Mouse (Mus musculus): Measurements from ENCODE around the gene Negr1.

The Negr1 gene

DNA sequence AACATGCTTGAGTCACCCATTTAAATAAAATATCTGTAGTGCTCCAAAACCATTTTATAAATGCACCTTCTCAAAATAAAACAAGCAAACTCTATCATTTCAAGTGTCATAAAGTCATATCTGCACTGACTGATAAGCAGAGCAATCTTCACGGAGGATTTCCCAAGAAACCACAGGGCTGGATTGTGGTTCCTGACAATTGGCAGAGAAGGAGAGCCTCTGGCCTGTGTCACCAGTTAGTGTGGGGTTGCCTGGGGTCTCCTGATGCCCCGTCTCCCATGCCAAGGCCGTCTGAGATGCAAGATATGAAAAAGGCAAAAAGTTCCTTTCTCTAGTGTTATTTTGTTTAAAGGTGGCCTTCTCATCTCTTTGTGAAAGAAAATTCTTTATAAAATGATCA is 77.8 kb downstream of the Negr1 start:
- H3K4me3 ChIP-seq (replicated peaks; ENCODE audit: low read length), result no peak overlapping the region
- no peak for TF ChIP-seq CTCF (conservative IDR thresholded peaks at IDR 0.05; ENCODE audit: low read length)
- TF ChIP-seq NANOG (IDR thresholded peaks at IDR 0.05; ENCODE audit: borderline replicate concordance, low read length), result no peak
- TF ChIP-seq POU5F1 (IDR thresholded peaks at IDR 0.05; ENCODE audit: borderline replicate concordance, low read length), result no peak
- no peaks in the 10 kb centered on the region for H3K9me3 ChIP-seq (ENCODE audit: low read length)
- H3K36me3 ChIP-seq (ENCODE audit: insufficient read depth, low read length), result no peaks in the 10 kb centered on the region
- no peaks in the 10 kb centered on the region for H3K27me3 ChIP-seq (ENCODE audit: insufficient read depth, low read length)
- no peaks in the 10 kb centered on the region for H3K4me1 ChIP-seq (replicated peaks; ENCODE audit: low read depth, low read length)

DNA sequence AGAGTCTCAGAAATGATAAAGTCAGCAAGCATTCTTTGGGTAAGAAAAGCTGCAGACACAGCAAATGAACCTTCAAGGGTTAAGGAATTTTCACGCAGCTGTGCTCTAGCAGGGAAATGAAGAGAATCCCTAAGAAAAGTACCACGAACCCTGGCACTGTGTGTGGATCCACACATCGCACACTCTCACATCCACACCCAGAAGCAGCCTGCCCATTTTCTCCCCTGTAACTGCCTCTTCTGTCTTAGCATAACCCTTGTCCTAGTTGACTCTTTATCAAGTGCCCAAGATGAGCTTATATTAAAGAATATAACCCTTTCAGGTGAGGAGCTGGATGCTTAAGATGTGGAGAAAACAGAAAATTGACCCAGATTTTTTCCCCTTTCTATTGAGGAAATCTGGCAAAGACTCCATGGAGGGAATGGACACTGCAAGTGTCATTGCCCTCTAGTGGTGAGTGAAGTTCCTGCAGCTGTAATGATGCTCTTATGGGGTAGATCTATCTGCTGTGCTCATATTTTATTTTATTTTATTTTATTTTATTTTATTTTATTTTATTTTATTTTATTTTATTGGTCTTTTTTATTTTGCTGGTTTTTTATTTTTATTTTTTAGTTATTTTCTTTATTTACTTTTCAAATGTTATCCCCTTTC is 82.2 kb downstream of the Negr1 start:
- no peaks in the 10 kb centered on the region for H3K36me3 ChIP-seq (ENCODE audit: insufficient read depth, low read length)
- no peaks in the 10 kb centered on the region for H3K27me3 ChIP-seq (ENCODE audit: insufficient read depth, low read length)
- H3K9me3 ChIP-seq (ENCODE audit: low read length), result no peaks in the 10 kb centered on the region
- TF ChIP-seq CTCF (conservative IDR thresholded peaks at IDR 0.05; ENCODE audit: low read length) (peak; percentile 79), NANOG (IDR thresholded peaks at IDR 0.05; ENCODE audit: borderline replicate concordance, low read length) (no peak)
- no peaks in the 10 kb centered on the region for H3K4me1 ChIP-seq (replicated peaks; ENCODE audit: low read depth, low read length)
- H3K4me3 ChIP-seq (replicated peaks; ENCODE audit: low read length), result no peak overlapping the region

DNA sequence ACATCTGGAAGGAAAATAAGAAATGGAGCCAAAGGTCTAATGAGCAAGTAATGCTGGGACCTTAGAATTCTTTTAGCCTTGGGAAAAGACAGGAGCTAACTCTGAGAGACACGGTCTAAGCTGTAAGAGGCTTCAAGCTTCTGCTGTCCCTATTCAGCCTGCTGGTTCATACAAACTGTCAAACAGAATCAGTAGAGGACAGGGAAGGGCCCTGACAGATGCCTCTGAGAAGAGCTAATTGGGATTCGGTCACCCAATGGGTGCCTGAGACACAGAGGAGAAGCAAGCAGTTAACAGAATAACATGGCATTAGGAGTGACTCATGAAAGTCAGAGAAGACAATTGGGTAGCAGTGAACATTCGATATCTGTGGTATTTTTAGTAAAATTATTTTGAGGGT is 86.8 kb downstream of the Negr1 start:
- no peaks in the 10 kb centered on the region for H3K36me3 ChIP-seq (ENCODE audit: insufficient read depth, low read length)
- H3K4me3 ChIP-seq (replicated peaks; ENCODE audit: low read length), result no peak overlapping the region
- H3K9me3 ChIP-seq (ENCODE audit: low read length), result no peaks in the 10 kb centered on the region
- no peaks in the 10 kb centered on the region for H3K4me1 ChIP-seq (replicated peaks; ENCODE audit: low read depth, low read length)
- no peaks in the 10 kb centered on the region for H3K27me3 ChIP-seq (ENCODE audit: insufficient read depth, low read length)
- TF ChIP-seq NANOG (IDR thresholded peaks at IDR 0.05; ENCODE audit: borderline replicate concordance, low read length), result no peak
- no peak for TF ChIP-seq POU5F1 (IDR thresholded peaks at IDR 0.05; ENCODE audit: borderline replicate concordance, low read length)
- no peak for TF ChIP-seq CTCF (conservative IDR thresholded peaks at IDR 0.05; ENCODE audit: low read length)

DNA sequence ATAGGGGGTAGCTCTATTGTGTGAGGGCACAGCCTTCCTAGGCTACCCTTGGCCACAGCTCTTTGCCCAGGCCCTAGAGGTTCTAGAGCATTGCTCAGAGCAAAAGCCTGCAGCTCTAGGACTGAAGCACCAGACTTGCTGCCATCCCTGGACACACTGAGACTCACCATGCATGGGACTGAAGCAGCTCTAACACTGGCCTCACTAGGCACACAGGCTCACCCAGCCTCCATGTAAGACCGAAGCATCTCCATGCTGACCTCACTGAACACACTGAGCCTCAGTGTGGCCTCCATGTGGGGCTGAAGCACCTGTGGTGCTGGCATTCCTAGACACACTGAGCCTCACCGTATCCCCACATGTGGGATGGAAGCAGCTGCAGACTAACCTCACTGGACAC is 101.0 kb downstream of the Negr1 start:
- H3K36me3 ChIP-seq (ENCODE audit: insufficient read depth, low read length), result no peaks in the 10 kb centered on the region
- H3K27me3 ChIP-seq (ENCODE audit: insufficient read depth, low read length), result no peaks in the 10 kb centered on the region
- 0 out of 2 replicates have a peak, but pooled peaks cover 4% of the 10 kb centered on the region for H3K9me3 ChIP-seq (ENCODE audit: low read length)
- H3K4me3 ChIP-seq (replicated peaks; ENCODE audit: low read length), result no peak overlapping the region
- TF ChIP-seq NANOG (IDR thresholded peaks at IDR 0.05; ENCODE audit: borderline replicate concordance, low read length) (no peak), POU5F1 (IDR thresholded peaks at IDR 0.05; ENCODE audit: borderline replicate concordance, low read length) (no peak), CTCF (conservative IDR thresholded peaks at IDR 0.05; ENCODE audit: low read length) (no peak)
- no peaks in the 10 kb centered on the region for H3K4me1 ChIP-seq (replicated peaks; ENCODE audit: low read depth, low read length)

DNA sequence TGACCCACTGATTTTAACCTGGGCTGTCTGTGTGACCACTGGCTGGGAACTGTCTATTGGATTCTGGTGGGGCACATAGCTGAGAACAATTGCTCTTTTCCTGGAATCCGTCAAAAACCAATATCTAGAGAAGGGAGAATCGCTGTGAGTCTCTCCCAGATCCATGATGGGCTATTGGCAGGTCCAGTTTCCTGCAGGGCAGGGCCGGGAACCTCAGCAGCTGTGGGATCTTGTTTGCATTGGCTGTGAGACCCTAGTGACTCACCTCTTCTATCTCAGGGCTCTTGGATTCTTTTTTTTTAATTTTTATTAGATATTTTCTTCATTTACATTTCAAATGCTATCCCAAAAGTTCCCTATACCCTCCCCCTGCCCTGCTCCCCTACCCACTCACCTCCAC is 111.0 kb downstream of the Negr1 start:
- H3K36me3 ChIP-seq (ENCODE audit: insufficient read depth, low read length), result no peaks in the 10 kb centered on the region
- no peaks in the 10 kb centered on the region for H3K27me3 ChIP-seq (ENCODE audit: insufficient read depth, low read length)
- H3K9me3 ChIP-seq (ENCODE audit: low read length), result no peaks in the 10 kb centered on the region
- no peaks in the 10 kb centered on the region for H3K4me1 ChIP-seq (replicated peaks; ENCODE audit: low read depth, low read length)
- H3K4me3 ChIP-seq (replicated peaks; ENCODE audit: low read length), result no peak overlapping the region
- no peak for TF ChIP-seq CTCF (conservative IDR thresholded peaks at IDR 0.05; ENCODE audit: low read length)
- TF ChIP-seq NANOG (IDR thresholded peaks at IDR 0.05; ENCODE audit: borderline replicate concordance, low read length), result no peak
- TF ChIP-seq POU5F1 (IDR thresholded peaks at IDR 0.05; ENCODE audit: borderline replicate concordance, low read length), result no peak

DNA sequence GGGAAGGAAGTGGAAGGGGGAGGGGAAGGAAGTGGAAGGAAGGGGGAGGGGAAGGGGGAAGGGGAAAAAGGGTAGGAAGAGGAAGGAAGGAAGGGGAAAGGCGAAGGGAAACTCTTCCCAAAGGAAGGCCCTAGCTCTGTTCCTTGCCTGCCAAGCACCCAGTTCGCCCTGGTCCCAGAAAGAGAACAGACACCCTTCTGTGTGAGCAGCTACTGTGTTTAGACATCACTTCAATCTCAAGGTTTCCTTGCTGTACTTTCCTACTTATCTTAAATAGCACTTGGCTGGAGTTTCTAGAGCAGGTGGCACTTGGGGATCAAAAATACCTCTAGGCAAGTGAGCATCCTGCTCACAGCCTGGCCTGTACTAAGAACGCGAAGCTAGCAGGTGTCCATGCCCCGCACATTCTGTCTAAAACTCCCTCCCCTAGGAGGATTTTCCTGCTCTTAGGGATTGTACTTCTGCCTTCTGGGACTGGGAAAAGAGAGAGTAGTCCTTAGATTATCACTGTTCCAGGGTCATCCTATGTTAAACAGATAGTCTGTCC is 128.5 kb downstream of the Negr1 start:
- Histone ChIP-seq H3K4me1 (replicated peaks; ENCODE audit: low read depth, low read length) (no peaks in the 10 kb centered on the region), H3K4me3 (replicated peaks; ENCODE audit: low read length) (no peak overlapping the region), H3K27me3 (ENCODE audit: insufficient read depth, low read length) (no peaks in the 10 kb centered on the region), H3K36me3 (ENCODE audit: insufficient read depth, low read length) (no peaks in the 10 kb centered on the region), H3K9me3 (ENCODE audit: low read length) (no peaks in the 10 kb centered on the region)
- TF ChIP-seq NANOG (IDR thresholded peaks at IDR 0.05; ENCODE audit: borderline replicate concordance, low read length), result no peak
- TF ChIP-seq POU5F1 (IDR thresholded peaks at IDR 0.05; ENCODE audit: borderline replicate concordance, low read length), result no peak
- no peak for TF ChIP-seq CTCF (conservative IDR thresholded peaks at IDR 0.05; ENCODE audit: low read length)

DNA sequence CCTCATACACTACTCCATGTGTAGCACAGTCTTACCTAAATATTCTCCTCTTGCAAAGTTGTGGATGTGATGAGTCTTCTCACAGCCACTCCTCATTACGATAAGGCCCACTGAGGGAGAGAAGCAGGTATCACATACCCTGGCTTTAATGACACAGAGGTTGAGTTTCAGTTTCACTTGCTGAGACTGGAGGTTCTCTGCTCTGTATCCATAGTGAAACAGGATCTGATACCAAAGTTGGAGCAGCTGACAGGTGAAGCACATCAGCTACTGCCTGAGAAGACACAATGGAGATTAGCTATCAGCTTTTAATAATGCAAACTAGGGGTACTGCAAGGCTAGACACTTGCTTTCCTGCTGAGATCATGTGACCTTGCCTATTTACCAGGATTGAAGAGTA is 137.1 kb downstream of the Negr1 start:
- TF ChIP-seq POU5F1 (IDR thresholded peaks at IDR 0.05; ENCODE audit: borderline replicate concordance, low read length) (no peak), NANOG (IDR thresholded peaks at IDR 0.05; ENCODE audit: borderline replicate concordance, low read length) (no peak), CTCF (conservative IDR thresholded peaks at IDR 0.05; ENCODE audit: low read length) (no peak)
- Histone ChIP-seq H3K4me1 (replicated peaks; ENCODE audit: low read depth, low read length) (no peaks in the 10 kb centered on the region), H3K27me3 (ENCODE audit: insufficient read depth, low read length) (no peaks in the 10 kb centered on the region), H3K36me3 (ENCODE audit: insufficient read depth, low read length) (no peaks in the 10 kb centered on the region), H3K4me3 (replicated peaks; ENCODE audit: low read length) (no peak overlapping the region), H3K9me3 (ENCODE audit: low read length) (no peaks in the 10 kb centered on the region)

DNA sequence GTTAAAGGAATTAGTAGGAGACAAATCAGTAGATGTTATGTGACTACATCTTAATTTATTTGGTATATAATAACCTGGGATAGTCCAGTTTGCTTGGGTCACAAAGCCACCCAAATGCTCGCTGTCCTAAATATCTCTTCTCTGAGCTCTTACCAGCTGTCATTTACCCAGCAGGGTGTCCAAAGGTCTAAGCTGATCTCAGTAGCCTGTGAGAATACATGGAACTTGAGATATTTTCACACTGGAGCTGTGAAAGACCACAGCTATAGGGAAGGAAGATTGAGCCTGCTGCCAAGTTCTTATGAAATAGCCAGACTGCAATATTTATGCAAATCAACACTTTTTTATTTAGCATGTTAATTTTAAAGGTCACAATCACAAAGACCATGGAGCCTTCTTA is 141.6 kb downstream of the Negr1 start:
- Histone ChIP-seq H3K9me3 (ENCODE audit: low read length) (no peaks in the 10 kb centered on the region), H3K27me3 (ENCODE audit: insufficient read depth, low read length) (no peaks in the 10 kb centered on the region), H3K4me3 (replicated peaks; ENCODE audit: low read length) (no peak overlapping the region), H3K4me1 (replicated peaks; ENCODE audit: low read depth, low read length) (no peaks in the 10 kb centered on the region), H3K36me3 (ENCODE audit: insufficient read depth, low read length) (no peaks in the 10 kb centered on the region)
- TF ChIP-seq NANOG (IDR thresholded peaks at IDR 0.05; ENCODE audit: borderline replicate concordance, low read length) (no peak), POU5F1 (IDR thresholded peaks at IDR 0.05; ENCODE audit: borderline replicate concordance, low read length) (no peak), CTCF (conservative IDR thresholded peaks at IDR 0.05; ENCODE audit: low read length) (no peak)

DNA sequence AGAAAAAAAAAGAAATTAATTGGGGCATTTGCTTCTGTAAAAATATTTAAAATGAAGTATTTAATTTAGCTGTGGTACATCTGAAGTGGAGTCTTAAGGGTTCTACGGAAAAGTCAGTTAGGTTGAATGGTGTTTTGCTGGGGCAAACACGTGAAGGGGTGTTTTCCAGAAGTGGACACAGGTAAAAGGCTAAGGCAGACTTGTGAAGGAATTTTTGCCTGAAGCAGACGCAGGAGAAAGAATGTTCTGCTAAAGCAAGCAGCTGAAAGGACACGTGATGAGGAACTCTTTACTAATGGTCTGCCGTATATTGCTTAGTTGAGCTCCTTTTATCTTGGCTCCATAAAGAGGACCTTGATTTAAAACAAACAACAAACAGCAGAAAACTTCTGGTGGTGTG is 148.6 kb downstream of the Negr1 start:
- no peak for TF ChIP-seq POU5F1 (IDR thresholded peaks at IDR 0.05; ENCODE audit: borderline replicate concordance, low read length)
- TF ChIP-seq CTCF (conservative IDR thresholded peaks at IDR 0.05; ENCODE audit: low read length), result no peak
- TF ChIP-seq NANOG (IDR thresholded peaks at IDR 0.05; ENCODE audit: borderline replicate concordance, low read length), result no peak
- H3K4me3 ChIP-seq (replicated peaks; ENCODE audit: low read length), result no peak overlapping the region
- H3K27me3 ChIP-seq (ENCODE audit: insufficient read depth, low read length), result no peaks in the 10 kb centered on the region
- no peaks in the 10 kb centered on the region for H3K4me1 ChIP-seq (replicated peaks; ENCODE audit: low read depth, low read length)
- H3K9me3 ChIP-seq (ENCODE audit: low read length), result no peaks in the 10 kb centered on the region
- H3K36me3 ChIP-seq (ENCODE audit: insufficient read depth, low read length), result no peaks in the 10 kb centered on the region
